Mouse (Mus musculus): ENCODE measurements at regions not wholly inside any gene's neighbourhood (a gene's known extent, or its start where the extent isn't known, plus 50 kb on each side); places are given as distances from the start of the nearest gene placed in this dataset.
A peak's percentile ranks its signal among the peaks of the same experiment; 100 is the strongest.

DNA sequence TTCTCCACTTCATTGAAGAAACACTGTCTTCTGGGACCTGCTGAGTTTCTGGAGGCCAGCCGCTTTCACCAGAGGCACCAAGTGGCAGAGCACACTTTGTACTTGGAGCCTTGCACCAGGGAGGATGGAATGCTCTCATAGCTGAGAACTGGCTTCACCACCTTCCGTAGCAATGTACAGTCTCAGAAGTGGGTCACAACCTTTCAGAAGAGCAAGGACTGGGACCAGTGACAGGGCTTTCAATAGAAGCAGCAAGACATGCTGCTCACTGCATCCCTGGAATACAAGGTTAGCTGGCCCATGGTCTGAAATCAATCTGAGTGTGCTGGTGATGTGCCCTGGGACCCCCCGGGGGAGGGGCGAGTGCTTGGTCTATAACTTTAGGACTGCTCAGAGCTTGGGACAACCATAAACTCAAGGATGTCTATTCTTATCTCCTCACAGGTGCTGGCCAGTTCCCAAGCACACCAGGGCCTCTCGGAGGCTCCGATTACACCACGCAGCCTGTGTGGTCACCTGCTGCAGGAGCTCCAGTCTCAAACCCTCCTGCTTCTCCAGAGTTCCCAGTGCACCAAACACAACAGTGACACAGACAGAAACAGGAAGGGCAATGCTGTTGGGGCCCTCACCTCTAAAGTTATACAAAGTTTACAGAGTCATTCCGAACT lies 114.4 kb upstream of the Tmem45b start:
- DNase-seq: no peak

DNA sequence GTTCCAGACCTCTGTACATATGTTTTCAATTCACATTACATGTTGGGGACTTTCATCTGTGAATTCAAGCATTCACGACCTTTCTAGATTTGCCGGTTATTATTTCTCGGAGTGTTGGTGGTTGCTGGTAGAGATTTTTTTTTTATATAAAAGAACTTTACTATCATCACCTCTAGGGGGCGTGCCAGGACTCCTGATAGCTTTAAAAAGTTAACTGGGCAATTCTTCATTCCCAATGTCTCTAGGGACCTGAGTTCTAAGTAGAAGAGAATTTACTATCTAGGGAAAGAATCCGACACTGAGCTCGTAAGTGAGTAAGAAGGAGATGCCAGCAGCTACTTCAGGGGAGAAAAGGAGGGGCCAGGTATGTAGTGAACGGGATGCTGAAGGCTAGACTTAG lies 112.8 kb upstream of the Tmem45b start:
- peak; percentile 10 for DNase-seq

DNA sequence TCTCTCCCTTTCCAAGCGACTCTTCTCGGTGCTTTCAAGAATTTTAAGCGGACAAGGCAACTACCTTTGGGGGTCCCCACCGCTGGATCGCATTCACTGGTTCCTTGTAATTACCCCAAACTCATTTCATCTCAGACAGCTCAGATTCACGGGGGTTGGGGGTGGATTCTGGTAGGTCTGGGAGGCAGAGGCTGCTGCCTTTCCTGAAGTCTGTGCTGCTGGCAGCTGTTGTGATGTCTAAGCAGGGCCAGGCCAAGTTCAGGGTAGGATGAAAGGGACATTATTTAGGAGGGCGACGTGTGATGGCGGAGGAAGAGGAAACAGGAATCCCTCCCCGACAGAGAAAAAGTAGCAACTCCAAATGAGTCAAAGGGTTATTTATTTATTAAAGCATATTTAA lies 102.8 kb upstream of the Tmem45b start:
- DNase-seq: no peak

DNA sequence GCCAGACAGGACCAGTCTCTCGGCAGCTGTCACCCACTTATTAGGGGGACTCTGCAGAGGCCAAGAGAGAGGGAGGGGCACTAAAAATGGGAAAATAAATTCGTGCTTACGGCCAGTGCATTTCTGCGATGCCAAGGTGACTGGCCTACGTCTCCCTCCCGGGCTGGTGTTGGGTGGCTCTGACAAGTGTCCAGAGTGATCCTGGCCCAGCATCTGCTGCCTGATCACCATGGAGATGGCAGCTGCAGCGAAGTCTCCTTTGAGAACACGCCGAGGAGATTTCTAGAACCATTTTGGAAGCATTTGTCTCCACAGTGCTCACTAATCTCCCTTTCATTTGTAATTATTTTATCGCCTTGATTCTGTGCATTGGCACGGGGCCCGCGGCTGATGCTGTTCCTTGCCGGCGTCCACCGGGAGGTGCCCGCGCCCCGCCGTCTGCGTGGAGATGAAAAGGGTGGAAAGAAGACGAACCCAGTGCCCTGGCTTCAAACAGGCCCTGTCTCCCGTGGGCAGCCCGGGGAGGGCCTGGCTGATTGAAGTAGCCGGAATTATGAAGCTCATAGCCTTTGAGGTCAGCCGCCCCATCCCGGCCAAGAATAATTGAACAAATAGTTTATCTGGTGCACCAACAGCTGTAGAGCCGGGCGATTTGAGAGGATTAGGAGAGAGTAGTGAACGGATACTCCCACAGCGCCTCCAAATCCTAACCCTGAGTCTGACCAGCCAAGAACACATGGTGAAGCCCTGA lies 102.2 kb upstream of the Tmem45b start:
- DNase-seq: no peak

DNA sequence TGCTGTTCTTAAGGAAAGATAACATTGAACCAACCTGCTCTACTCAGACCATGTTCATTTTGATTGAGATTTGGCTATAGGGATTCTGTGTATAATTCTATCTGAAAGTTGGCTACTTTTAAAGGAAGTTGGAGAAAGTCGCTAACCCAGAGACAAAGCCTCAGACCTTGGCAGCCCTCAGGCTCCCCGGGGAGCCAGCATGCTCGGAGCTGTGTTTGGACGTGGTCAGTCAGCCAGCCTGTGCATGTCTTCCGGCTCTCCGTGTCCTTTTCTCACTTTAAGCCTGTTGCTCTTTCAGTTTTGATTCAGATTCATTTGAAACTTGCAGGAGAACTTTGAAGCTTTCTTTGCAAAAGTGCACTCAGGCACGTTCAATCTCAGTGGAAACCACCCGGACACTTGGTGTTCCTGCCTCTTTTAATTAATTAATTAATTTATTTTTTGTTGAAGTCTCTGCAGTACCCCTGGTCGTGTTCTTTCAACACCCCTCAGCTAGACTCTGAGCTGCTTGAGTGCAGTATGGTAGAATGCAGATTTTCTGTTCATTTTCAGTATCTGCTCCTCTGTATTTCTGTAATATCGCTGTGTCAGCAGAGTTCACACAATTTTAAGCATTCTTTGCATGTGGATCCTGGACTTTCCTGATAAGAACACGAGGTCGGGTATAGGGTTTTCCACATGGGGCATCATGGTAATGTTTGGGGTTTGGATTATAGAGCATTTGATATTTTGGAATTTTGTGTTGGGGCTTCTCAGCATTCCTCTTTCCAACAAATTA lies 100.9 kb upstream of the Tmem45b start:
- DNase-seq: no peak

DNA sequence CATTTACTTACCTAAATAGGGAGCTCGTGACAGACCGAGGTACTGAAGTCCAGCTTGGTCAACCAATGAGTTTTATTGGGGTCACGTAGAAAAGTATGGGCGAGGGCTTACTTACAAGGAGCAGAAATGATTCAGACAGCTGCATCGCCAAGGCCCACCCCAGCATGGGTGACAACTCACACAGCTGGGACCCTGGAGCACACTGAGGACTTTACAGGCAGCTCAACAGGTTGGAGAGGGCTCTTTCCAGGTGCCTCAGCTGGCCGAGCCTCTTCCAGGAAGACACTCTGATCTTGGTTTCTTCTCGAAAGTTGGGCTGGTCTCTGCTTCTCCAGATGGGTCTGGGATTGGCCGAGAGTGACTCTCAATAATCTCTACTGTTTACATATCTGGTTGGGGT lies 99.3 kb upstream of the Tmem45b start:
- no peak for DNase-seq

DNA sequence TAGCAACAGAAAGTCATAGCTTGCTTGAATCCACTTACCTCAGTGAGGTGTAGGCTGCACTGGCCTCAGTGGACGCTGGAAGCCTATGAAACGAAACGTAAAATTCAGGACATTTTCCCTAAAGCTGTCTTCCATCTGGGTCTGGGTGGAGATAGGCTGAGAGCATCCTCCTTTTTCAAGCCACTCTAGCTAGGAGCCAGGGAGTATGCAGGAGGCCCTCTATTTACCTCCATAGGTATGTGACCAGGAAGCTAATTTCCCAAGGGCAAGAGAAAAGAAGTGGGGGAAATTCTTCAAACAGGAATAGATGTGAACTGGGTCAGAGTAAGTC lies 95.9 kb upstream of the Tmem45b start:
- DNase-seq: no peak

DNA sequence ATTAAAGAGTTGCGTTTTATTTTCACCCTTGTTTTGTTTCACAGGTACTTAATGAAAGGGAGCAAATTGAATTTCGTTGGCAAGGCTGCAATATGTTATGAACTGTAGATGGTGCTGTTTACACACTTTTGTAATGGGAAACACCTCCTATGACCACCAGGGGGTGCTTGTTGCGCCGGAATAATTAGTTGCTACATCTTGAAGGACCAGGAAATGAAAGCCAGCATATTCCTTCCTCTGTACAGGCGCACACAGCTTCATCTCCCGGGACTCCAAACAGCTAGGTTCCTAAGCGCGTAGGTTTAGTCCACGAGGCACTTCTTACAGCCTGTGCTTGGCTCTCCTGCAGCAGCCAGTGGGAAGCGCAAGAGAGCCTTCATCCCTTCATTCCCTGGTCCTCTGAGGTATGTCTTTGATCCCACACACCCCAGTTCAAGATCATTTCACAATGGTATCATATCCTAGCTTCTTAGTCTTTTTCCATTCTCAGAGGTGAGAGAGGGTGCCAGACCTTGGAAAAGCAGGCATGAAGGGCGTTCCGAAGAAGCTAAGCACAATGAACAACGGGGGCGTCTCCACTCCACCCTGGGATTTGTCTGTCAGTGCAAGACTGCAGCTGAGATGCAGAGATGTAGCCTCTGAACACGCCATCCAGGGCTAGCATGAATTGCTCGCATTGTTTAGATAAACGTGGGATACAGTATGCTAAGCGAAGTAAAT lies 95.4 kb upstream of the Tmem45b start:
- peak; percentile 69 for DNase-seq

DNA sequence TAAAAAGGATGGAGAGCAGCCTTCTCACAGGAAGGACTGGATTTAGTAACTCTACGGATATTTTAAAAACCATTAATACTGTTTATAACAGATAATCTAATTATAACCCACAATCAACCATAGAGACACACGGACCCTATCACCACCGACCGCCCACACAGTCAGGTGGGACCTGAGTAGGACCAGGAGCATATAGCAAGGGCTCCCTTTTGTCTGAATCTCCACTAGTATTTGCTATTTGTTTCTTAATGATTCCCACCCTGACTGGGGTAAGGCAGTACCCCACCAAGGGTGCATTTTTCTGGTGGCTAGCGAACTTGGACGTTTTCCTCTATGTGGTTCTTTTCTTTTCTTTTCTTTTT lies 79.4 kb upstream of the Tmem45b start:
- DNase-seq: no peak

DNA sequence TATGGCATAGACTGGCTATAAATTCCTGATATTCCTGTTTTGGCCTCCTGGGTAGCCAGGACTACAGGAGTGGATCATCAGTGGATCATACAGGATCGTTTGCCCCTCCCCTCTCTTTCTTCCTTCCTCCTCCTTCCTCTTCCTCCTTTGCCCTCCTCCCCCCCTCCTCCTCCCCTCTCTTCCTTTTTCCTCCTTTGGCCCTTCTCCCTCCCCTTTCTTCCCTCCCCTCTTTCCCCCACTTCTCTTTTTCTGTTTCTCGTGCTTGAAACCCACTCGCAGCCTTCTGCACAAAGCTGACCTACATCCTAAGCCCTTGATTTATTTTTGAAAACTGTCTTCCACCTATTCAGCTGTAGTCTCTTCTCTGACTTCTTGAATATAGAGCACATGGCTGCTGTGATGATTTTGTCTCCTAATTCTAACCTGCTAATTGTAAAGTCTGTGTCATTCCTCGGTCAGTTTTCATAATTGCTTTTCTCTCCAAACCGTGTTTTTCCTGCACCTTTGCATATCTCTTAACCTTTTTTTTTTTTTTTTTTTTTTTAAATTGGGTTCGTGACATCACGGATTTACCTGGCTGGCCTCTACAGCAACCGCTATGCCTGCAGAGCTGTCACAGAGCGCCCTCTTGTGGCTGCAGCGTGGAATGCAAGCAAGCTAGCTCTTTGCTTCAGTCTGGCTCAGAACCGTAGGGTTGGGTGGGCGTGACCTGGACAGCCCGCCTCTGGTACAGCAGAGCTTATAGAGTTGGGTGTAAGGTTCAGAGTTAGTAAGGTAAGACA lies 78.8 kb upstream of the Tmem45b start:
- DNase-seq: peak; percentile 74

DNA sequence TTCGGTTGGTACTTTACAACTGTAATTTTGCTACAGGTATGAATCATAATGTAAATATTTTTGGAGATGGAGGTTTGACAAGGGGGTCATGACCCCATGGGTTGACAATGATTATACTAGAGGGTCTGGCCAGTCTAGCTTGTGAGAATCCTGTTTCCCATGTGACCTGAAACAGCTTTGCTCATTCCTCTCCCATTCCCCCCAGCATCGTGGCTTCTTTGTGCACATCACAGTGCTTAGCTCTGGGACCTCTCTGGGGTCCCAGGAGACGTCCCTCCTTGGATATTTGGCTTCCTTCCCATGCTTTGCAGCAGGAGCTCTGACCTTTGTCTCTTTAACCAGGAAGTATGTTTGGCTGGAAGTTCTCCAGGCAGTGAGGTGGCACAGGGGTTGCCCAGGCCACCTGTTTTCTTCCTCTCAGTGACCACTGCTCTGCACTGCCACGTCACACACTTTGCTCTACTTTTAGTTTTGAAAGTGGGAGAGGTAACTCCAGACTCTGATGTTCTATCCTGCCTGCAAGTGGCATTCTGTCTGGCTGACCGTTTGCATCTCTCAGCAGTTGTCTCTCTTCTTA lies 77.4 kb upstream of the Tmem45b start:
- DNase-seq: no peak

DNA sequence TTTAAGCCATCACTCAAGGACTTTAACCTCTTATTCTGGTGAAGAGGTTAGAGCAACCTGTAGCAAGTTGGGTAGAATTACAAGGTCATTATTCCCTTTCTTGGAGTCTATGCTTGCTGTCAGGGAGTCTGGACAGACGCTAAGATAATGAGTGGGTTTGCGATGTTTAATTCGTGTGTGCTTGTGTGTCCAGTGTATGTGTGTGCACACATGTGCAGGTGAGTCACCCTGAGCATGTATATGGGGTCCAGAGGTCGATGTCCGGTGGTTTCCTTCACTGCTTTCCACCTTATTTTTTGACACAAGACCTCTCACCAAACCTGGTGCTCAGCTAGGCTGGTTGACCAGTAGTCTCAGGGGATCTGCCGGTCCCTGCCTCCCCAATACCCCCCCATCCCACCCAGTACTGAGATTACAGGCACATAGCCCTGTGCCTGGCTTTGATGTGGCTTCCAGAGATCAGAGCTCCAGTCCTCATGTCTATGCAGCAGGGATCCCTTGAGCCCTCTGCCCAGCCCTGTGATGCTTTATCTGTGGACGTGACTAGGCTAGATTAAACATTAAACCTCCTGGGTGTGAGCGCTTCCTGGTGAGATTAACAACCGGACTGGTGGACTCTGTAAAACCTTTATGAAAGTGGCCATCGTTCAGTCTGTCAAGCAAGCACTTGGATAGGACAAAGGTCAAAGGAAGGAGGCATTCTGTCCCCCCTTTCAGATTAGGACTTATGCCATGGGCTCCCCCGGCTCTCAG lies 74.4 kb upstream of the Tmem45b start:
- no peak for DNase-seq

DNA sequence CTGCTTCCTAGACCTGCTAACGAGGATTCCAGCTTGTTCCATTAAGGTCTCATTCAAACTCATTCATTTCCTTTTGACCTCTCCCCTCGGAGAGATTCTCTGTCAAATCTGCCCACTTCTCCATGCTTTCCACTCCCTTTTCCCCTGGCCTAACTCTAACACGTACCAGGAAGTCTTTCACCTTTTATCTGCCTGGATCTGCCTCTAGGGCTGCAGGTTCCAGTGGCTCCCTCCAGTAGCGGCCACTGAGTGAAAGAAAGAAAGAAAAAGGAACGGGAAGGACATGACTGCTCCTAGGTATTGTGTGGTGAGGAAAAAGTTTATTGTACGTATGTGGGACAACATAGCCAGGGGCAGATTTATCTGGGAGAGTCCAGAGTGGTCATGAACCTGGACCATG lies 64.8 kb upstream of the Tmem45b start:
- DNase-seq: no peak

DNA sequence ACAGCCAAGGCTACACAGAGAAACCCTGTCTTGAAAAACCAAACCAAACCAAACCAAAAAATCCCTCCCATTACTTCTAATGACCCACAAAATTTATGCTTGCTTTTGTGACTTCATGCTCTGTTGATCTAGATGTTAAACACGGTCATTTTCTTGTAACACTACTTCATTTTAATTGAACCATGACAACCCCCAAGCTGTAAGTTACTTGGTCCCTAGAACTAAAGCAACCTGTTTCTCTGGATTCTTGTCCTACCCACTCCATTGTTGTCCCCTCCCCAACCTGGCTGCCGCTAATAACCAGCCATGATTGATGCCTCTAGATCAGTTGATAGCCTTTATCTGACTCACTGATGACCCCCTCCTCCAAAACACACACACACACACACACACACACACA lies 63.0 kb upstream of the Tmem45b start:
- DNase-seq: no peak
